Mouse (Mus musculus): ENCODE data around the gene Cx3cr1. TPM values are rescaled to one million over a fixed set of nuclear protein-coding genes. Genes with fewer than 3 reads are reported as not detected.

Cx3cr1 gene
- polyA plus RNA-seq, 1 experiment from 2014 or later, result 8.2 TPM

GRCm38 (mm10) chr9:119889446-119889845 lies 180.2 kb downstream of the Cx3cr1 start:
- Histone ChIP-seq H3K4me3 (no peak overlapping the region), H3K27me3 (ENCODE audit: insufficient read depth, poor library complexity, severe bottlenecking) (peaks cover 35% of the 10 kb centered on the region), H3K27ac (no peak overlapping the region), H3K9me3 (no peaks in the 10 kb centered on the region), H3K4me1 (replicated peaks) (peaks cover 23% of the 10 kb centered on the region), H3K36me3 (no peaks in the 10 kb centered on the region)
- no peak for DNase-seq (ENCODE audit: low spot score)
- WGBS, result 80% methylated on average over 9 of the region's 9 CpGs

- 35% methylated on average over 2 of the region's 2 CpGs for WGBS
- no peak overlapping the region for H3K27ac ChIP-seq
- no peak overlapping the region for H3K4me3 ChIP-seq
Measured at GRCm38 (mm10) chr9:119888843-119889246, 180.8 kb downstream of the Cx3cr1 start.

GRCm38 (mm10) chr9:119887144-119887901 lies 182.4 kb downstream of the Cx3cr1 start:
- H3K27ac ChIP-seq, result no peak overlapping the region
- no peaks in the 10 kb centered on the region for H3K9me3 ChIP-seq
- H3K36me3 ChIP-seq, result no peaks in the 10 kb centered on the region
- WGBS, result 76% methylated on average over 4 of the region's 4 CpGs
- no peak for DNase-seq (ENCODE audit: low spot score)
- H3K4me1 ChIP-seq (replicated peaks), result peaks cover 19% of the 10 kb centered on the region
- no peak overlapping the region for H3K4me3 ChIP-seq
- H3K27me3 ChIP-seq (ENCODE audit: insufficient read depth, poor library complexity, severe bottlenecking), result peaks cover 30% of the 10 kb centered on the region

More at GRCm38 (mm10) chr9:119888843-119889246, 180.8 kb downstream of the Cx3cr1 start:
- Histone ChIP-seq H3K36me3 (no peaks in the 10 kb centered on the region), H3K4me1 (replicated peaks) (peaks cover 19% of the 10 kb centered on the region), H3K27me3 (ENCODE audit: insufficient read depth, poor library complexity, severe bottlenecking) (peaks cover 35% of the 10 kb centered on the region), H3K9me3 (no peaks in the 10 kb centered on the region)
- DNase-seq (ENCODE audit: low spot score), result peak; percentile 42

- H3K36me3 ChIP-seq, result no peaks in the 10 kb centered on the region
- DNase-seq (ENCODE audit: low spot score), result no peak
- peaks cover 16% of the 10 kb centered on the region; the same call in 1 of the 2 replicates for H3K9me3 ChIP-seq
- H3K4me1 ChIP-seq (replicated peaks), result peaks cover 19% of the 10 kb centered on the region
- no peak overlapping the region for H3K27ac ChIP-seq
- WGBS, result 69% methylated on average over 8 of the region's 8 CpGs
- H3K27me3 ChIP-seq (ENCODE audit: insufficient read depth, poor library complexity, severe bottlenecking), result no peaks in the 10 kb centered on the region
- H3K4me3 ChIP-seq, result no peak overlapping the region
Measured at GRCm38 (mm10) chr9:119854170-119854569, 215.5 kb downstream of the Cx3cr1 start.

- Histone ChIP-seq H3K4me3 (no peak overlapping the region), H3K9me3 (peaks cover 15% of the 10 kb centered on the region; the same call in 1 of the 2 replicates), H3K36me3 (no peaks in the 10 kb centered on the region), H3K27me3 (ENCODE audit: insufficient read depth, poor library complexity, severe bottlenecking) (peaks cover 7% of the 10 kb centered on the region; the same call in 1 of the 2 replicates), H3K27ac (peak overlapping the region; percentile 40; the same call in 1 of the 2 replicates), H3K4me1 (replicated peaks) (peaks cover 27% of the 10 kb centered on the region)
- 76% methylated on average over 2 of the region's 2 CpGs for WGBS
- no peak for DNase-seq (ENCODE audit: low spot score)
Measured at GRCm38 (mm10) chr9:119853071-119853846, 216.4 kb downstream of the Cx3cr1 start.

GRCm38 (mm10) chr9:119852347-119853030 lies 217.2 kb downstream of the Cx3cr1 start:
- Histone ChIP-seq H3K9me3 (peaks cover 8% of the 10 kb centered on the region; the same call in 1 of the 2 replicates), H3K4me1 (replicated peaks) (peaks cover 27% of the 10 kb centered on the region), H3K27me3 (ENCODE audit: insufficient read depth, poor library complexity, severe bottlenecking) (peaks cover 11% of the 10 kb centered on the region; the same call in 1 of the 2 replicates), H3K36me3 (no peaks in the 10 kb centered on the region), H3K27ac (peak overlapping the region; percentile 40; the same call in 1 of the 2 replicates), H3K4me3 (no peak overlapping the region)
- WGBS, result 72% methylated on average over 10 of the region's 10 CpGs
- DNase-seq (ENCODE audit: low spot score), result no peak

Other genes with a start within 250 kb of the Cx3cr1 start
- gene Scn11a, start 244.4 kb downstream of the Cx3cr1 start, polyA plus RNA-seq (2016; fragmentation: Nextera tagmentation; extraction: Ambion mirVana), result 0.08 and 0.10 TPM in 2 replicates
- gene Wdr48, start 175.0 kb downstream of the Cx3cr1 start, polyA plus RNA-seq (2016; fragmentation: Nextera tagmentation; extraction: Ambion mirVana), result 62.6 and 69.7 TPM in 2 replicates
- gene Gorasp1, start 132.3 kb downstream of the Cx3cr1 start, polyA plus RNA-seq (2016; fragmentation: Nextera tagmentation; extraction: Ambion mirVana), result 27.8 and 29.6 TPM in 2 replicates
- 0.71 and 1.4 TPM in 2 replicates for gene Ttc21a, start 132.3 kb downstream of the Cx3cr1 start, polyA plus RNA-seq (2016; fragmentation: Nextera tagmentation; extraction: Ambion mirVana)
- 3.5 and 4.6 TPM in 2 replicates for gene Csrnp1, start 85.2 kb downstream of the Cx3cr1 start, polyA plus RNA-seq (2016; fragmentation: Nextera tagmentation; extraction: Ambion mirVana)
- 0.05 and 0.44 TPM in 2 replicates for gene Xirp1, start 46.3 kb downstream of the Cx3cr1 start, polyA plus RNA-seq (2016; fragmentation: Nextera tagmentation; extraction: Ambion mirVana)
- gene Ccr8, start 22.2 kb upstream of the Cx3cr1 start, polyA plus RNA-seq (2016; fragmentation: Nextera tagmentation; extraction: Ambion mirVana), result not detected in 2 replicates
- 41.6 and 43.5 TPM in 2 replicates for gene Slc25a38, start 40.5 kb upstream of the Cx3cr1 start, polyA plus RNA-seq (2016; fragmentation: Nextera tagmentation; extraction: Ambion mirVana)
- gene Rpsa, start 57.8 kb upstream of the Cx3cr1 start, polyA plus RNA-seq (2016; fragmentation: Nextera tagmentation; extraction: Ambion mirVana), result 1,315 and 1,519 TPM in 2 replicates
- 0.22 and 0.26 TPM in 2 replicates for gene Mobp, start 79.8 kb upstream of the Cx3cr1 start, polyA plus RNA-seq (2016; fragmentation: Nextera tagmentation; extraction: Ambion mirVana)
- gene Myrip, start 231.6 kb upstream of the Cx3cr1 start, polyA plus RNA-seq (2016; fragmentation: Nextera tagmentation; extraction: Ambion mirVana), result 0.76 and 0.80 TPM in 2 replicates

All from hindbrain, embryonic 10.5 days (tissue).